Mouse (Mus musculus) lung, embryonic 16.5 days (tissue): ENCODE measurements around the gene Dcaf12l2. TPM values are rescaled to one million over a fixed set of nuclear protein-coding genes. Genes with fewer than 3 reads are reported as not detected.

Experiments used
- ATAC-seq: fragments of 200-750 bp; cut with Nextera tagmentation; 2 replicates; pipeline ENCODE4 v1.8.0; 2017; ENCODE audit warnings: low read depth, mild to moderate bottlenecking, moderate library complexity
- H3K27ac ChIP-seq: fragments of 300-500 bp; sonication (generic); 2 replicates; pipeline ENCODE4 v1.5.1; 2014; ENCODE audit warnings: mild to moderate bottlenecking, control low read depth, low read length
- H3K27me3 ChIP-seq: fragments of 300-500 bp; sonication (generic); 2 replicates; pipeline ENCODE4 v1.6.1; 2014; ENCODE audit warnings: low read depth, low read length, mixed read lengths; ENCODE audit not compliant: control insufficient read depth, insufficient read depth
- H3K36me3 ChIP-seq: fragments of 300-500 bp; sonication (generic); 2 replicates; pipeline ENCODE4 v1.6.1; 2014; ENCODE audit warnings: low read length; ENCODE audit not compliant: control insufficient read depth, insufficient read depth
- H3K4me1 ChIP-seq: fragments of 300-500 bp; sonication (generic); replicated peaks from 2 replicates; pipeline ENCODE4 v1.6.1; 2014; ENCODE audit warnings: low read length, mixed read lengths; ENCODE audit not compliant: control insufficient read depth, insufficient read depth
- H3K4me2 ChIP-seq: fragments of 300-500 bp; sonication (generic); 2 replicates; pipeline ENCODE4 v1.6.1; 2014; ENCODE audit warnings: low read depth, low read length, control low read depth
- H3K4me3 ChIP-seq: fragments of 300-500 bp; sonication (generic); 2 replicates; pipeline ENCODE4 v1.5.1; 2014; ENCODE audit warnings: mild to moderate bottlenecking, low read length, control low read depth
- H3K9ac ChIP-seq: fragments of 300-500 bp; sonication (generic); 2 replicates; pipeline ENCODE4 v1.6.1; 2014; ENCODE audit warnings: low read length, control low read depth
- H3K9me3 ChIP-seq: fragments of 300-500 bp; sonication (generic); 2 replicates; pipeline ENCODE4 v1.6.1; 2016; ENCODE audit warnings: low read length; ENCODE audit not compliant: control insufficient read depth
- WGBS: fragments of 180-500 bp; shearing (Covaris S2); extraction: QIAGEN DNeasy Blood & Tissue Kit; methylation state at CpG from one replicate; pipeline ENCODE4 v1.1.7; 2014; 5-methylcytosine and 5-hydroxymethylcytosine counted together
- polyA plus RNA-seq: library from polyadenylated mRNA; unstranded; fragments of >200 nt; fragmentation: Nextera tagmentation; extraction: Ambion mirVana; gene quantifications from 2 replicates; pipeline ENCODE4 v1.2.1, GENCODE M21; 2015

Gene Dcaf12l2
- polyA plus RNA-seq = 0.79 and 0.85 TPM in 2 replicates

GRCm38 (mm10) chrX:44367646-44368521 is at the start of gene Dcaf12l2:
TSS of gene Dcaf12l2 (minus strand) at chrX:44368342.
- H3K4me3 ChIP-seq = peak within 1 kb of the TSS; percentile 48
- peak within 1 kb of the TSS; percentile 72 for H3K4me2 ChIP-seq
- H3K36me3 ChIP-seq = no peaks in the 10 kb centered on the region
- H3K4me1 ChIP-seq = no peaks in the 10 kb centered on the region
- no peaks in the 10 kb centered on the region for H3K9me3 ChIP-seq
- peak within 1 kb of the TSS; percentile 60 for H3K9ac ChIP-seq
- no peak within 1 kb of the TSS for H3K27ac ChIP-seq
- WGBS = 18% methylated on average over 23 of the region's 57 CpGs
- H3K27me3 ChIP-seq = no peaks in the 10 kb centered on the region
- ATAC-seq = peak; percentile 91

GRCm38 (mm10) chrX:44367280-44367645 is 879 bp downstream of the Dcaf12l2 start:
- Histone ChIP-seq H3K27ac (no peak overlapping the region), H3K4me1 (no peaks in the 10 kb centered on the region), H3K36me3 (no peaks in the 10 kb centered on the region), H3K9me3 (no peaks in the 10 kb centered on the region), H3K4me2 (peak overlapping the region; percentile 72), H3K27me3 (no peaks in the 10 kb centered on the region), H3K9ac (no peak overlapping the region; the same call in 1 of the 2 replicates), H3K4me3 (peak overlapping the region; percentile 48)
- ATAC-seq = no peak
- 67% methylated on average over 14 of the region's 14 CpGs for WGBS
